Mouse (Mus musculus): ENCODE measurements around the gene Fkbp11.
"Not testable (repeated sequence)": the region's sequence is repeated elsewhere in the genome, so short reads cannot be mapped to it uniquely, and the experiment has no call there.

Fkbp11 gene

GRCm38 (mm10) chr15:98727443-98728321 is at the start of gene Fkbp11:
Fkbp11 (minus strand) TSS chr15:98728198.
- DNase-seq (ENCODE audit: inconsistent age in 2 of 2, low spot score in 1 of 2) = peak; percentile 82 to 90

GRCm38 (mm10) chr15:98777762-98778161 is 49.8 kb upstream of the Fkbp11 start, which contains the start of gene Wnt10b:
Wnt10b (minus strand) TSS chr15:98778150.
- peak in 1 of 2 experiments; percentile 65 for DNase-seq (ENCODE audit: inconsistent age in 2 of 2, low spot score in 1 of 2)

GRCm38 (mm10) chr15:98777005-98777616 is 49.1 kb upstream of the Fkbp11 start:
- DNase-seq (ENCODE audit: inconsistent age in 2 of 2, low spot score in 1 of 2) = no peak

GRCm38 (mm10) chr15:98776280-98777004 is 48.4 kb upstream of the Fkbp11 start:
- no peak for DNase-seq (ENCODE audit: inconsistent age in 2 of 2, low spot score in 1 of 2)

- DNase-seq (ENCODE audit: inconsistent age in 2 of 2, low spot score in 1 of 2) = no peak
Observed at GRCm38 (mm10) chr15:98775533-98775932, 47.5 kb upstream of the Fkbp11 start.

GRCm38 (mm10) chr15:98774096-98774495 is 46.1 kb upstream of the Fkbp11 start:
- no peak for DNase-seq (ENCODE audit: inconsistent age in 2 of 2, low spot score in 1 of 2)

GRCm38 (mm10) chr15:98772511-98773211 is 44.7 kb upstream of the Fkbp11 start:
- DNase-seq (ENCODE audit: inconsistent age in 2 of 2, low spot score in 1 of 2) = peak in 1 of 2 experiments; percentile 74

GRCm38 (mm10) chr15:98771813-98772425 is 43.9 kb upstream of the Fkbp11 start:
- no peak for DNase-seq (ENCODE audit: inconsistent age in 2 of 2, low spot score in 1 of 2)

- no peak for DNase-seq (ENCODE audit: inconsistent age in 2 of 2, low spot score in 1 of 2)
Observed at GRCm38 (mm10) chr15:98768259-98768658, 40.3 kb upstream of the Fkbp11 start.

GRCm38 (mm10) chr15:98765929-98766328 is 37.9 kb upstream of the Fkbp11 start:
- peak; percentile 55 to 58 for DNase-seq (ENCODE audit: inconsistent age in 2 of 2, low spot score in 1 of 2)

- peak; percentile 97 to 99 for DNase-seq (ENCODE audit: inconsistent age in 2 of 2, low spot score in 1 of 2)
Observed at GRCm38 (mm10) chr15:98762670-98763529, 34.9 kb upstream of the Fkbp11 start, which contains the start of gene Arf3. Arf3 (minus strand) TSS chr15:98763214.

GRCm38 (mm10) chr15:98762201-98762621 is 34.2 kb upstream of the Fkbp11 start:
- DNase-seq (ENCODE audit: inconsistent age in 2 of 2, low spot score in 1 of 2) = peak; percentile 90 to 95

- no peak for DNase-seq (ENCODE audit: inconsistent age in 2 of 2, low spot score in 1 of 2)
Observed at GRCm38 (mm10) chr15:98754125-98754524, 26.1 kb upstream of the Fkbp11 start.

GRCm38 (mm10) chr15:98753021-98753423 is 25.0 kb upstream of the Fkbp11 start:
- no peak for DNase-seq (ENCODE audit: inconsistent age in 2 of 2, low spot score in 1 of 2)

GRCm38 (mm10) chr15:98749093-98749492 is 21.1 kb upstream of the Fkbp11 start:
- no peak for DNase-seq (ENCODE audit: inconsistent age in 2 of 2, low spot score in 1 of 2)

- no peak for DNase-seq (ENCODE audit: inconsistent age in 2 of 2, low spot score in 1 of 2)
Observed at GRCm38 (mm10) chr15:98747296-98747695, 19.3 kb upstream of the Fkbp11 start.

GRCm38 (mm10) chr15:98746344-98746965 is 18.5 kb upstream of the Fkbp11 start:
- no peak for DNase-seq (ENCODE audit: inconsistent age in 2 of 2, low spot score in 1 of 2)

- DNase-seq (ENCODE audit: inconsistent age in 2 of 2, low spot score in 1 of 2) = not testable (repeated sequence)
Observed at GRCm38 (mm10) chr15:98743863-98744262, 15.9 kb upstream of the Fkbp11 start.

Measured in adrenal gland, adult (tissue).